Mouse (Mus musculus): Measurements from ENCODE around the gene Rpl37a. TPM values are rescaled to one million over a fixed set of nuclear protein-coding genes. Genes with fewer than 3 reads are reported as not detected.

Gene Rpl37a
- polyA plus RNA-seq, 1 experiment from 2014 or later: 330 TPM

DNA sequence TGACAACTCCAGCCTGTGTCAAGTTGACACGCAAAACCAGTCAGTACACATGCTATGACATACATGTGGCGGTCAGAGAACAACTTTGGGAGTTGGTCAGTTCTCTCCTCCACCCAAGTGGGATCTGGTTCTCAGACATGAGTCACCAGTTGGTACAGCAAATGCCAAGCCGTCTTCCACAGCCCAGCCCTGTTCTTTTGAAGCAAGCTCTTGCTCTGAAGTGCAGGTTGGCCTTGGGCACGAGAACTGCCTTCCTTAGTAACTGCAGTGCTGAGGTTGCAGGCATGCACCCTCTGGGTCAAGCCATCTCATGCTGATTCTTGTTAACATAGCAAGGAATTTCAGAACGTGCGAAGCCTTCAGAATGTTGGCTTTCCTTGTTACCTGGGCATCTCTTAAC is 42.1 kb downstream of the Rpl37a start:
- no peak overlapping the region for H3K4me3 ChIP-seq (ENCODE audit: inconsistent target)
- no peak overlapping the region for H3K27ac ChIP-seq
- H3K79me2 ChIP-seq (ENCODE audit: inconsistent target): no peaks in the 10 kb centered on the region
- H3K36me3 ChIP-seq (ENCODE audit: inconsistent target): no peaks in the 10 kb centered on the region
- WGBS (ENCODE audit: missing documents): 91% methylated on average over 6 of the region's 6 CpGs

GRCm38 (mm10) chr1:72755227-72755626 is 44.1 kb downstream of the Rpl37a start:
- Histone ChIP-seq H3K36me3 (ENCODE audit: inconsistent target) (no peaks in the 10 kb centered on the region), H3K27ac (no peak overlapping the region), H3K79me2 (ENCODE audit: inconsistent target) (no peaks in the 10 kb centered on the region), H3K4me3 (ENCODE audit: inconsistent target) (no peak overlapping the region)
- WGBS (ENCODE audit: missing documents): 87% methylated on average over 8 of the region's 8 CpGs

- 85% methylated on average over 2 of the region's 2 CpGs for WGBS (ENCODE audit: missing documents)
- H3K4me3 ChIP-seq (ENCODE audit: inconsistent target): no peak overlapping the region
- no peaks in the 10 kb centered on the region for H3K36me3 ChIP-seq (ENCODE audit: inconsistent target)
- H3K79me2 ChIP-seq (ENCODE audit: inconsistent target): no peaks in the 10 kb centered on the region
- H3K27ac ChIP-seq: no peak overlapping the region
Measured at GRCm38 (mm10) chr1:72755801-72756200, 44.7 kb downstream of the Rpl37a start.

DNA sequence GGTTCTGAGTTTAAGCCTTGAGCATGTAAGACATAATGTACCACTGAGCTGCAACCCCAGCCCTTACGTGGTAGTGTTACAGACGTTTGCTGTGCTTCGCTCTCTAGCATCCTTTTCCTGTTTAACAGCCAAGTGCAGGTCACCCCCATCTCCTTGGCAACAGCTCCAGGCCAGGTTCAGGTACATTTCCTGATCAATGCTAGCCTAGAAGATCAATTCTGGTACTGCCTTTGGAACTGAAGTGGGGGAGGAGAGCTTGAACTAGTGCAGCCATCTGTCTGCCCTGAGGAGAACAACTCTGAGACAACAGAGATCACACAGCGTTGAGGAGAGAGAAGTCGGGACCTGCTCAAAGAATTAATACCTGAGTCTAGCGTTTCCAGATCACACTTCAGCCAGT is 48.7 kb downstream of the Rpl37a start:
- 85% methylated on average over 6 of the region's 6 CpGs for WGBS (ENCODE audit: missing documents)
- H3K36me3 ChIP-seq (ENCODE audit: inconsistent target): no peaks in the 10 kb centered on the region
- no peak overlapping the region for H3K27ac ChIP-seq
- no peaks in the 10 kb centered on the region for H3K79me2 ChIP-seq (ENCODE audit: inconsistent target)
- no peak overlapping the region for H3K4me3 ChIP-seq (ENCODE audit: inconsistent target)

Other genes with a start within 250 kb of the Rpl37a start
- not detected in 3 replicates for gene March4, start 174.4 kb upstream of the Rpl37a start, polyA plus RNA-seq (2018)
- 12.9 to 15.6 TPM (median 15.6 TPM) in 3 replicates for gene Smarcal1, start 128.0 kb upstream of the Rpl37a start, polyA plus RNA-seq (2018)
- gene Ankar, start 10.7 kb upstream of the Rpl37a start, polyA plus RNA-seq (2018): not detected in 3 replicates
- not detected in 3 replicates for gene Igfbp2, start 113.2 kb downstream of the Rpl37a start, polyA plus RNA-seq (2018)
- gene Igfbp5, start 163.6 kb downstream of the Rpl37a start, polyA plus RNA-seq (2018): 0.03 TPM in 1 of 3 replicates, not detected in the others